Mouse (Mus musculus): ENCODE data around the gene Vmo1. TPM values are rescaled to one million over a fixed set of nuclear protein-coding genes. Genes with fewer than 3 reads are reported as not detected.

Vmo1 gene
- total and polyA plus RNA-seq, 2 experiments from 2014 or later: 0.24 TPM; not detected in 1

- no peak overlapping the region for H3K27ac ChIP-seq (ENCODE audit: low read depth, low read length)
- H3K4me2 ChIP-seq (ENCODE audit: low read depth): no peak overlapping the region
- no peaks in the 10 kb centered on the region for H3K4me1 ChIP-seq (ENCODE audit: insufficient read depth)
- H3K9ac ChIP-seq: no peak overlapping the region
- H3K27me3 ChIP-seq (ENCODE audit: insufficient read depth, low read length): no peaks in the 10 kb centered on the region
- no peaks in the 10 kb centered on the region for H3K36me3 ChIP-seq (ENCODE audit: insufficient read depth)
- DNase-seq (no peak), ATAC-seq (no peak)
- H3K4me3 ChIP-seq (ENCODE audit: low read depth, low read length): no peak overlapping the region
- no peak for TF ChIP-seq CTCF (IDR thresholded peaks at IDR 0.05; ENCODE audit: low read depth)
- 38% methylated on average over 7 of the region's 7 CpGs for WGBS
- H3K9me3 ChIP-seq (ENCODE audit: low read length): no peaks in the 10 kb centered on the region
Measured at GRCm38 (mm10) chr11:70553940-70554339, 39.5 kb upstream of the Vmo1 start.

GRCm38 (mm10) chr11:70551526-70551925, 37.1 kb upstream of the Vmo1 start:
- no peak for ATAC-seq
- DNase-seq: no peak
- H3K4me2 ChIP-seq (ENCODE audit: low read depth): no peak overlapping the region
- no peak overlapping the region for H3K27ac ChIP-seq (ENCODE audit: low read depth, low read length)
- no peak overlapping the region for H3K4me3 ChIP-seq (ENCODE audit: low read depth, low read length)
- H3K4me1 ChIP-seq (ENCODE audit: insufficient read depth): no peaks in the 10 kb centered on the region
- no peak for TF ChIP-seq CTCF (IDR thresholded peaks at IDR 0.05; ENCODE audit: low read depth)
- H3K27me3 ChIP-seq (ENCODE audit: insufficient read depth, low read length): no peaks in the 10 kb centered on the region
- no peaks in the 10 kb centered on the region for H3K36me3 ChIP-seq (ENCODE audit: insufficient read depth)
- no peaks in the 10 kb centered on the region for H3K9me3 ChIP-seq (ENCODE audit: low read length)
- H3K9ac ChIP-seq: no peak overlapping the region
- WGBS: 93% methylated on average over 8 of the region's 8 CpGs

DNA sequence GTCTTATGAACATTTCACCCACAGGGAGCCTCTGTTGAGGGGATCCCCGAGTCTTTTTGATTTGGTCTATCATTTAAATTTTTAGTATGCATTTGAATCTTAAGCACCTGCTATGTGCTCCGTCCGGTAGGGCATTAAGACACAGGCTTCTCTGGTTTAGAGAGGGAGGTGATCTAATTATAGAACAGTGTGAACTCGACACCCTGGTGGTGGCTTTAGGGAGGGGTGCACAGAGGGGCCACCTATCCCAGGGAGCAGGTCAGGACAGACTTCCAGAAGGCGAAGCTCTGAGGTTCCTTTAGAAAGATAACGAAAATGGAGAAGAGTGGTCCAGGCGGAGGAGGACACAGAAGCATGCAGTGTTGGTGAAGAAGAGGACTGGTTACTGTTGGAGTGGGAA, 30.1 kb upstream of the Vmo1 start:
- Histone ChIP-seq H3K4me2 (ENCODE audit: low read depth) (no peak overlapping the region), H3K9me3 (ENCODE audit: low read length) (no peaks in the 10 kb centered on the region), H3K27ac (ENCODE audit: low read depth, low read length) (no peak overlapping the region), H3K27me3 (ENCODE audit: insufficient read depth, low read length) (no peaks in the 10 kb centered on the region), H3K4me1 (ENCODE audit: insufficient read depth) (0 out of 2 replicates have a peak, but pooled peaks cover 5% of the 10 kb centered on the region), H3K4me3 (ENCODE audit: low read depth, low read length) (no peak overlapping the region), H3K9ac (no peak overlapping the region), H3K36me3 (ENCODE audit: insufficient read depth) (no peaks in the 10 kb centered on the region; the same call in 1 of the 2 replicates)
- ATAC-seq (no peak), DNase-seq (no peak)
- TF ChIP-seq CTCF (IDR thresholded peaks at IDR 0.05; ENCODE audit: low read depth): no peak
- 75% methylated on average over 7 of the region's 7 CpGs for WGBS

- DNase-seq (no peak), ATAC-seq (peak; percentile 27; the same call in 1 of the 2 replicates)
- Histone ChIP-seq H3K9ac (no peak overlapping the region), H3K4me2 (ENCODE audit: low read depth) (peak overlapping the region; percentile 77), H3K27me3 (ENCODE audit: insufficient read depth, low read length) (peaks cover 4% of the 10 kb centered on the region), H3K4me1 (ENCODE audit: insufficient read depth) (0 out of 2 replicates have a peak, but pooled peaks cover 5% of the 10 kb centered on the region), H3K9me3 (ENCODE audit: low read length) (no peaks in the 10 kb centered on the region), H3K4me3 (ENCODE audit: low read depth, low read length) (no peak overlapping the region), H3K36me3 (ENCODE audit: insufficient read depth) (no peaks in the 10 kb centered on the region; the same call in 1 of the 2 replicates), H3K27ac (ENCODE audit: low read depth, low read length) (no peak overlapping the region)
- WGBS: 55% methylated on average over 5 of the region's 5 CpGs
- TF ChIP-seq CTCF (IDR thresholded peaks at IDR 0.05; ENCODE audit: low read depth): no peak
Measured at GRCm38 (mm10) chr11:70541415-70541814, 27.0 kb upstream of the Vmo1 start.

DNA sequence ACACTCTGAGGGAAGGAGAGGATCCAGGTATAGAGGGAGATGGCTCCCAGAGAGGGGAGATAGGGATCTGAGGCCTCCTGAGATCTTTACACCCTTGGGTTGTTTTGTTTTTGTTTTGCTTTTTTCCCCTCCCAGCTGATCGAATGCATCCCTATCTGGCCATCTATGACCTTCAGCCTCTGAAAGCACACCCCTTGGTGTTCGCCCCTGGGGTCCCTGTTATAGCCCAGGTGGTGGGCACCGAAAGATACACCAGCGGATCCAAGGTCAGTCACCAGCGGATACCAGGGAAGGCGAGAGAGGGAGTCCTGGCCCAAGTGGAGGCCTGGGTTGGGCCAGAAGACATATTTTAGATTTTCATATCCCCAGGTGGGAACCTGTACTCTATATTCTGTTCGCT, 26.5 kb upstream of the Vmo1 start:
- peaks cover 4% of the 10 kb centered on the region for H3K27me3 ChIP-seq (ENCODE audit: insufficient read depth, low read length)
- no peak for TF ChIP-seq CTCF (IDR thresholded peaks at IDR 0.05; ENCODE audit: low read depth)
- no peak overlapping the region for H3K9ac ChIP-seq
- DNase-seq (no peak), ATAC-seq (no peak)
- peak overlapping the region; percentile 77 for H3K4me2 ChIP-seq (ENCODE audit: low read depth)
- no peaks in the 10 kb centered on the region; the same call in 1 of the 2 replicates for H3K36me3 ChIP-seq (ENCODE audit: insufficient read depth)
- H3K27ac ChIP-seq (ENCODE audit: low read depth, low read length): no peak overlapping the region
- H3K4me1 ChIP-seq (ENCODE audit: insufficient read depth): 0 out of 2 replicates have a peak, but pooled peaks cover 5% of the 10 kb centered on the region
- no peaks in the 10 kb centered on the region for H3K9me3 ChIP-seq (ENCODE audit: low read length)
- H3K4me3 ChIP-seq (ENCODE audit: low read depth, low read length): peak overlapping the region; percentile 62
- WGBS: 87% methylated on average over 7 of the region's 7 CpGs

DNA sequence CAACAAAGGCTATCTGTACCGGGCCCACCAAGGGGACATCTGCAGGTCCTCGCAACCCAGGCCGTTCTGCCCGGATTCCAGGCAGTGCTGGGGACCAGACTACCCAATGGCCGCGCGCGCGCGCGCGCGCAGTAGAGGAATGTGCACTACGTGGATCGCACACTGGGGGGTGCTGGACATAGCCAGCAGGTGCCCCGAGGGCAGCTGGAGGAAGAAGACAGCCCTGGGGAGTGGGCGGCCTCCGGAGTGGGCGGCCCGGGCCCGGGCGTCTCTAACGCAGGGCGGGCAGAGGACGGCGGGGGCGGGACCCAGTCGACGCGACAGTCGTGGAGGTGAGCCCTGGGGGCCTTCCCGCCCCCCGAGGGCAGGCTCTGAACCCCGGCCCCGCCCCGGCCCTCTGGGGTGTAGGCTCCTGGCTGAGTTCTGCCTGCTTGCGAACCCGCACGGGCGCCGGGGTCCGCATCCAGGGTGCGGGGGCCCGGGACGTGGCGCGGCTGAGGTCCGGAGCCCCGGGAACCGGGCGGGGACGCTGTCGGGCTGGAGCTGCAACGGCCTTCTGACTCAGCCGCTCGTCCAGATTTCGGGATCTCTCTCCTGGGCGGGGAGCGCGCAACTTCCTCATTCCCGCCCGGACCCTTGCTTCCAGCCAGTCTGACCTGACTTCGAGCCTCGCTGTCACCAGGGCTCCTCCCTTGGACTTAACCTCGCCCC, 25.6 kb upstream of the Vmo1 start, which contains the start of gene Pld2:
Gene Pld2 (plus strand): TSS at position 188 of the 711 bp plus-strand sequence.
- H3K36me3 ChIP-seq (ENCODE audit: insufficient read depth): no peaks in the 10 kb centered on the region; the same call in 1 of the 2 replicates
- peak; percentile 70 for TF ChIP-seq CTCF (IDR thresholded peaks at IDR 0.05; ENCODE audit: low read depth)
- H3K9ac ChIP-seq: peak within 1 kb of the TSS; percentile 68
- no peaks in the 10 kb centered on the region for H3K9me3 ChIP-seq (ENCODE audit: low read length)
- 0 out of 2 replicates have a peak, but pooled peaks cover 5% of the 10 kb centered on the region for H3K4me1 ChIP-seq (ENCODE audit: insufficient read depth)
- peak; percentile 96 for ATAC-seq
- peaks cover 4% of the 10 kb centered on the region for H3K27me3 ChIP-seq (ENCODE audit: insufficient read depth, low read length)
- peak; percentile 86 for DNase-seq
- no peak within 1 kb of the TSS for H3K27ac ChIP-seq (ENCODE audit: low read depth, low read length)
- WGBS: 4% methylated on average over 61 of the region's 65 CpGs
- peak within 1 kb of the TSS; percentile 77 for H3K4me2 ChIP-seq (ENCODE audit: low read depth)
- H3K4me3 ChIP-seq (ENCODE audit: low read depth, low read length): peak within 1 kb of the TSS; percentile 62

DNA sequence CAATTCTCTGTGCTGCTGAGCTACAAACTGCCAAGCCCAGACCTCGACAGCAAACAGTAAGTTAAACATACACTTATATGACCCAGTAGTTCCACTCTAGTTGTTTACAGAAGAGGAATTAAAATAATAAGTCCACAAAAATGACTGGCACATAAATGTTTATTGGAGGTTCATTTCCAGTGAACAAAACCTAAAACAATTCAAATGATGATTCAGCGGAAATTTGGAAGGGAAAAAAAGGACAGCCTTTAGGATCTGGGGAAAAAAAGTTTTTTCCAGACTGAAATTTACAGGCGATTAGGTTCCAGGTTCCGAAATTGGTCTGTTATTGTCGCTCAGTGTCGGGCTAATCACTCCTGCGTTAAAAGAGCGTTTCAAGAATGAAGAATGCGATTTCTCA, 25.0 kb upstream of the Vmo1 start:
- 13% methylated on average over 9 of the region's 9 CpGs for WGBS
- no peak for TF ChIP-seq CTCF (IDR thresholded peaks at IDR 0.05; ENCODE audit: low read depth)
- ATAC-seq (no peak; the same call in 1 of the 2 replicates), DNase-seq (no peak)
- H3K36me3 ChIP-seq (ENCODE audit: insufficient read depth): no peaks in the 10 kb centered on the region; the same call in 1 of the 2 replicates
- peak overlapping the region; percentile 68 for H3K9ac ChIP-seq
- no peak overlapping the region for H3K27ac ChIP-seq (ENCODE audit: low read depth, low read length)
- H3K4me2 ChIP-seq (ENCODE audit: low read depth): peak overlapping the region; percentile 77
- peak overlapping the region; percentile 62 for H3K4me3 ChIP-seq (ENCODE audit: low read depth, low read length)
- H3K4me1 ChIP-seq (ENCODE audit: insufficient read depth): 0 out of 2 replicates have a peak, but pooled peaks cover 5% of the 10 kb centered on the region
- peaks cover 4% of the 10 kb centered on the region for H3K27me3 ChIP-seq (ENCODE audit: insufficient read depth, low read length)
- no peaks in the 10 kb centered on the region for H3K9me3 ChIP-seq (ENCODE audit: low read length)
